Mouse (Mus musculus) heart, adult 8-10 months (tissue): ENCODE measurements around the gene Vmn2r121. TPM values are rescaled to one million over a fixed set of nuclear protein-coding genes. Genes with fewer than 3 reads are reported as not detected.

Source experiments
- DNase-seq: peaks from one replicate; pipeline ENCODE4 v3.0.0; 2022; ENCODE audit warnings: low spot score
- total RNA-seq, 4 experiments: library from RNA; stranded (reverse); gene quantifications; 2 replicates each; pipeline ENCODE4 v1.2.4; 2022

Gene Vmn2r121
- not detected for total RNA-seq

DNA sequence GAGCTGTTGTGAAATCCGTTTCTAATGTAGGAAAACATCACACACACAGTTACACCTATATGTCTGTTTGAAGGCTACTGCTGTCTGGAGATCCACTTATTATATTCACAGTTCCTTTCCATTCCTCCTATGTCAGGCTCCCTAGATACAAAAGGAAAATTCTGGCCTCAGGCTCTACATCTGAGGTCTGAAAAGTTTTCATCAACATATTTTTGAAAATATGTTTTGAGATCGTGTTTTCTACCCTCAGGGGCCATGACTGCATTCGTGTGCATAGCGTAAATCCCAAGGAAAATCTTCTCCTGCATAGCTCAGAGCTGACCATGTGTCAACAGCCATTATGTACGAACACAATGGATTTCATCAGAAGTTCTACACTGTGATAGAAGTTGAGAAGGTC, at the start of gene Vmn2r121:
Gene Vmn2r121, minus strand, starts transcription at position 101 of the 400 bp plus-strand sequence.
- DNase-seq: no peak
